Mouse (Mus musculus): ENCODE measurements around the gene Cdc14b.

DNA sequence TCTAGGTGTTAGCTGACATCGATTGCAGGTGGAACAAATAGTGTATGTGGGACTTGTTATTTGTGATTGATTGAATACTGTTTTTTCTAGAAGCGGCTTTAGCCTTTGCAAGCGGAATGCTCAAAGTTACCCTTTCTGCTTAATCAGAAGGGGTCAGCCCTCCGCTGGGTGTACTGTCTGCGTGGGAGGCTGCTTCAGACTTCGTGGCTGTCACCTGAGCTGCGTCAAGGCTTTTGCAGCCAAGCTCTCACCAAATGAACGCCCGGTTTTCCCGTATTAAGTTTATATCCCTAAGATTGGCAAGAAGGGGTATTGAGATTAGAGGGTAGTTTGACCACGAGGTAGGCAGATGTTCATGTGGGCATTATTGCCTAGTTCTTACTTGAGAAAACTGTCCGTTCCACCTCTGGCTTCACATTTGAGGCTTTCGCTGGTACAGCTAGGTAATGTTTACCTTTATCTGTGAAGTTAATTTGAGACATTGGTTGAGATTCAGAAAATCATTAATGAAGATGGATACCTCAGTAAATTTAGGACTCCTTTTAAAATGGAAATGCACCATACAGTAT, 111.9 kb downstream of the Cdc14b start:
- TF ChIP-seq CTCF (IDR thresholded peaks at IDR 0.05; ENCODE audit: extremely low read depth, insufficient read length, insufficient replicate concordance, low read depth, low read length) (no peak), POLR2A (IDR thresholded peaks at IDR 0.05; ENCODE audit: low read depth, low read length) (no peak)
